Mouse (Mus musculus): ENCODE results near the gene Vmn2r86.
"Not testable (repeated sequence)": the region's sequence is repeated elsewhere in the genome, so short reads cannot be mapped to it uniquely, and the experiment has no call there.

The Vmn2r86 gene

GRCm38 (mm10) chr10:130455950-130456349, at the start of gene Vmn2r86:
Gene Vmn2r86, minus strand, starts transcription at chr10:130456050.
- not testable (repeated sequence) for DNase-seq (ENCODE audit: low spot score)

- DNase-seq (ENCODE audit: low spot score): no peak
Observed at GRCm38 (mm10) chr10:130497296-130497695, 41.4 kb upstream of the Vmn2r86 start, which contains the start of gene Vmn2r87. Gene Vmn2r87, minus strand, starts transcription at chr10:130497396.

DNA sequence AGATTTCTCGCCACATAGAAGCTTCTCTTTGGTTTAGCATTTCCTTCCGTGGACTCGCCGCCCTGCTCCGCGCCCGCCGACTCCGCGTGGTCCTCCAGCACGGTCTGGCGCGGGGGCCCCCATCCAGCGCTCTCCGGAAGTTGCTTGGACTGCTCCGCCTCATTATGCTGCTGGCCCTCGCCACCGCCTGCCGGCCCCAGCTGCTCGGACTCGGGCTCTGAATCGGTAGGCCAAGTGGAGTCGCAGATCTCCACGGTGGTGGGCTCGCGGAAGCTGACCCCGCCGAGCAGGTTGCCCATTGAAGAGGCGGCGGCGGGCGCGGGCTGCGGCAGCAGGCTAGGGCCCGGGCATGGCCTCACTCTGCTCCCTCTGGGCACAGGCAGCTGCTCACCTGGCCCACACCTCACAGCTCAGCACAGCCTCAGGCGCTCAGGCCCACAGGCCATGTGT, 14.5 kb upstream of the Vmn2r86 start:
- peak; percentile 26 for DNase-seq (ENCODE audit: low spot score)

- peak; percentile 9 for DNase-seq (ENCODE audit: low spot score)
Observed at GRCm38 (mm10) chr10:130444776-130445175, 11.1 kb downstream of the Vmn2r86 start.

- not testable (repeated sequence) for DNase-seq (ENCODE audit: low spot score)
Observed at GRCm38 (mm10) chr10:130434185-130434898, 21.5 kb downstream of the Vmn2r86 start.

DNA sequence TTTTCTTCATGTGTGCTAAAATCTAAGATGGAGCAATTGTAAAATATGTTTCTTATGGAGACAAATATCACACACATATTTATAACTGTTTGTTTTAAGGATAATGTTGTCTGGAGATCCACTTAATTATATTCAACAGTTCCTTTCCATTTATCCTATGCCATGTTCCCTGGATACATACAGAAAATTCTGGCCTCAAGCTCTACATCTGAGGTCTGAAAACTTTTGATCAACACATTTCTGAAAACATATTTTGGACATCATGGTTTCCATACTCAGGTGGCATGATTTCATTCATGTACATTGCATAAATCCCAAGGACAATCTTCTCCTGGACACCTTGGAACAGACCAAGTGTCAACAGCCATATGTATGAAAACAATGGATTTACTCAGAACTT, 26.2 kb downstream of the Vmn2r86 start, which contains the start of gene Vmn2r85:
TSS of gene Vmn2r85 (minus strand) at position 101 of the 400 bp plus-strand sequence.
- DNase-seq (ENCODE audit: low spot score): not testable (repeated sequence)

GRCm38 (mm10) chr10:130422368-130422767, 33.5 kb downstream of the Vmn2r86 start:
- not testable (repeated sequence) for DNase-seq (ENCODE audit: low spot score)

DNA sequence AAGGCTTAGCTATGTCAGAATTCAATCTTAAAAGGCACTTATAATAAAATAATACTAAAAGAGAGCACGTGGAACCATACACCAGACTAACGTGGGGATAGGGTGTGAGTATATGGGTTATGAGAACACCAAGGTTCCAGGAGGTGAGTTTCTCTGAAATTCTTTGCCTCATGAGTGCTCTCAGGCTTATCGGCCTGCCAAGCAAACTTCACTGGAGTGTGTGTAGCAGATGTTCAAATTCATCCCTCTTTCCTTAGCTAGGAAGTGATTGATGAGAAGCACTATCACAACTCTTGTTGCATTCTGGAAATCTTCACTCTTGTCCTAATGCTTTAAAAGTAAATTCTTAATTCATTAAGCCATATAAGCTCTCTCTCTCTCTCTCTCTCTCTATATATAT, 35.4 kb downstream of the Vmn2r86 start:
- DNase-seq (ENCODE audit: low spot score): no peak

GRCm38 (mm10) chr10:130419954-130420353, 35.9 kb downstream of the Vmn2r86 start:
- not testable (repeated sequence) for DNase-seq (ENCODE audit: low spot score)

GRCm38 (mm10) chr10:130416352-130416751, 39.5 kb downstream of the Vmn2r86 start:
- DNase-seq (ENCODE audit: low spot score): not testable (repeated sequence)

DNA sequence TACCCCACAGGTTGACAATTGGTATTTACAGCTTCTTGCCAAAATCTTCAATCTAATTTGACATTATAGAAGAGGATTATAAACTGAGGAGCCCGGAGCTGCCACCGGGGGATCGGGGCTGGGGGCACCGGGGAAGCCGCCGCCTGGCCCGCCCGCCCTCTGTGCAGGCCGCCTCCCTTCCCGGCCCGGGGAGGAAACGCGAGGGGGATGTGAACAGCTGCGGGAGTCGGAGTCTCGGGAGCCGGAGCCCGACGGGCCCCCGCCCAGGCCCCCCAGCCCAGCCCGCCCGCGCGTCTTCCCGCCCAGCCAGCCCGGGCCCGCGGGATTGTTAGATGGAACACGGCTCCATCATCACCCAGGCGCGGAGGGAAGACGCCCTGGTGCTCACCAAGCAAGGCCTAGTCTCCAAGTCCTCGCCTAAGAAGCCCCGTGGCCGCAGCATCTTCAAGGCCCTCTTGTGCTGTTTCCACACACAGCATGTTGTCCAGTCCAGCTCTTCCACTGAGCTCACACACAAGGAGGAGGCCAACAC, 43.6 kb downstream of the Vmn2r86 start:
- DNase-seq (ENCODE audit: low spot score): not testable (repeated sequence)

DNA sequence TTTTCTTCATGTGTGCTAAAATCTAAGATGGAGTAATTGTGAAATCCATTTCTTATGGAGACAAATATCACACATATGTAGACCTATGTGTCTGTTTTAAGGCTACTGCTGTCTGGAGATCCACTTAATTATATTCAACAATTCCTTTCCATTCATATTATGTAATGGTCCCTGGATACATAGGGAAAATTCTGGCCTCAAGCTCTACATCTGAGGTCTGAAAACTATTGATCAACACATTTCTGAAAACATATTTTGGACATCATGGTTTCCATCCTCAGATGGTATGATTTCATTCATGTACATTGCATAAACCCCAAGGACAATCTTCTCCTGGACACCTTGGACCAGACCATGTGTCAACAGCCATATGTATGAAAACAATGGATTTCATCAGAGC, 61.6 kb downstream of the Vmn2r86 start, which contains the start of gene Vmn2r84:
TSS of gene Vmn2r84 (minus strand) at position 101 of the 400 bp plus-strand sequence.
- no peak for DNase-seq (ENCODE audit: low spot score)

Measured in testis, postnatal 14 days (tissue).